Mouse (Mus musculus) liver, embryonic 13.5 days (tissue): ENCODE data around the gene Sdr39u1. TPM values are rescaled to one million over a fixed set of nuclear protein-coding genes. Genes with fewer than 3 reads are reported as not detected.

Experiments
- ATAC-seq: fragments of 200-750 bp; cut with Nextera tagmentation; 2 replicates; pipeline ENCODE4 v1.8.0; 2017; ENCODE audit warnings: low read depth, mild to moderate bottlenecking, moderate number of reproducible peaks, moderate library complexity
- DNase-seq: peaks from one replicate; pipeline ENCODE4 v3.0.0; 2022
- H3K27ac ChIP-seq: fragments of 300-500 bp; sonication (generic); 2 replicates; pipeline ENCODE4 v1.5.1; 2015; ENCODE audit warnings: moderate library complexity, mild to moderate bottlenecking, inconsistent platforms
- H3K27me3 ChIP-seq: fragments of 300-500 bp; sonication (generic); 2 replicates; pipeline ENCODE4 v1.6.1; 2015; ENCODE audit warnings: mild to moderate bottlenecking, inconsistent platforms
- H3K36me3 ChIP-seq: fragments of 300-500 bp; sonication (generic); 2 replicates; pipeline ENCODE4 v1.6.1; 2015; ENCODE audit warnings: mild to moderate bottlenecking, inconsistent platforms
- H3K4me1 ChIP-seq: fragments of 300-500 bp; sonication (generic); replicated peaks from 2 replicates; pipeline ENCODE4 v1.6.1; 2015; ENCODE audit warnings: inconsistent platforms
- H3K4me2 ChIP-seq: fragments of 300-500 bp; sonication (generic); 2 replicates; pipeline ENCODE4 v1.6.1; 2015; ENCODE audit warnings: inconsistent platforms, mild to moderate bottlenecking, moderate library complexity
- H3K4me3 ChIP-seq: fragments of 300-500 bp; sonication (generic); replicated peaks from 2 replicates; pipeline ENCODE4 v1.5.1; 2015; ENCODE audit warnings: mild to moderate bottlenecking, inconsistent platforms
- H3K9ac ChIP-seq: fragments of 300-500 bp; sonication (generic); 2 replicates; pipeline ENCODE4 v1.6.1; 2015; ENCODE audit warnings: mild to moderate bottlenecking, inconsistent platforms
- H3K9me3 ChIP-seq: fragments of 300-500 bp; sonication (generic); replicated peaks from 2 replicates; pipeline ENCODE4 v1.6.1; 2016; ENCODE audit warnings: inconsistent platforms
- WGBS: fragments of 180-500 bp; shearing (Covaris S2); methylation state at CpG from one replicate; pipeline ENCODE4 v1.1.7; 2015; ENCODE audit not compliant: insufficient replicate concordance; 5-methylcytosine and 5-hydroxymethylcytosine counted together
- polyA plus RNA-seq: library from polyadenylated mRNA; unstranded; fragments of >200 nt; fragmentation: Nextera tagmentation; extraction: Ambion mirVana; gene quantifications from 2 replicates; pipeline ENCODE4 v1.2.1, GENCODE M21; 2015

Gene Sdr39u1
- polyA plus RNA-seq, 1 experiment from 2014 or later = 14.1 TPM

GRCm38 (mm10) chr14:55918240-55919082 lies 18.4 kb upstream of the Sdr39u1 start:
- Histone ChIP-seq H3K27ac (no peak overlapping the region), H3K9ac (no peak overlapping the region), H3K27me3 (no peaks in the 10 kb centered on the region), H3K4me3 (no peak overlapping the region), H3K4me2 (no peak overlapping the region), H3K9me3 (no peaks in the 10 kb centered on the region), H3K36me3 (no peaks in the 10 kb centered on the region), H3K4me1 (peaks cover 24% of the 10 kb centered on the region)
- no peak for ATAC-seq
- peak; percentile 59 for DNase-seq
- 32% methylated on average over 14 of the region's 14 CpGs for WGBS

GRCm38 (mm10) chr14:55913406-55913805 lies 13.3 kb upstream of the Sdr39u1 start:
- DNase-seq (no peak), ATAC-seq (no peak)

GRCm38 (mm10) chr14:55905518-55905917 lies 5.4 kb upstream of the Sdr39u1 start:
- Histone ChIP-seq H3K9ac (no peak overlapping the region), H3K4me1 (peaks cover 10% of the 10 kb centered on the region), H3K4me3 (no peak overlapping the region), H3K27me3 (0 out of 2 replicates have a peak, but pooled peaks cover 3% of the 10 kb centered on the region), H3K36me3 (no peaks in the 10 kb centered on the region), H3K27ac (no peak overlapping the region), H3K9me3 (no peaks in the 10 kb centered on the region), H3K4me2 (no peak overlapping the region)
- ATAC-seq (no peak), DNase-seq (no peak)
- WGBS = 17% methylated on average over 1 of the region's 1 CpGs

More at GRCm38 (mm10) chr14:55913406-55913805, 13.3 kb upstream of the Sdr39u1 start:
- Histone ChIP-seq H3K9ac (no peak overlapping the region), H3K27me3 (no peaks in the 10 kb centered on the region), H3K9me3 (no peaks in the 10 kb centered on the region), H3K36me3 (no peaks in the 10 kb centered on the region), H3K4me1 (no peaks in the 10 kb centered on the region), H3K27ac (no peak overlapping the region), H3K4me3 (no peak overlapping the region), H3K4me2 (no peak overlapping the region)
- WGBS = 19% methylated on average over 4 of the region's 4 CpGs

- Histone ChIP-seq H3K9me3 (no peaks in the 10 kb centered on the region), H3K27ac (no peak overlapping the region), H3K27me3 (peaks cover 3% of the 10 kb centered on the region; the same call in 1 of the 2 replicates), H3K4me1 (peaks cover 28% of the 10 kb centered on the region), H3K4me2 (peak overlapping the region; percentile 81), H3K36me3 (peaks cover 30% of the 10 kb centered on the region), H3K9ac (peak overlapping the region; percentile 67; the same call in 1 of the 2 replicates), H3K4me3 (peak overlapping the region; percentile 56)
- ATAC-seq (no peak), DNase-seq (no peak)
- WGBS = 9% methylated on average over 12 of the region's 12 CpGs
Observed at GRCm38 (mm10) chr14:55900414-55900755, 292 bp upstream of the Sdr39u1 start.

DNA sequence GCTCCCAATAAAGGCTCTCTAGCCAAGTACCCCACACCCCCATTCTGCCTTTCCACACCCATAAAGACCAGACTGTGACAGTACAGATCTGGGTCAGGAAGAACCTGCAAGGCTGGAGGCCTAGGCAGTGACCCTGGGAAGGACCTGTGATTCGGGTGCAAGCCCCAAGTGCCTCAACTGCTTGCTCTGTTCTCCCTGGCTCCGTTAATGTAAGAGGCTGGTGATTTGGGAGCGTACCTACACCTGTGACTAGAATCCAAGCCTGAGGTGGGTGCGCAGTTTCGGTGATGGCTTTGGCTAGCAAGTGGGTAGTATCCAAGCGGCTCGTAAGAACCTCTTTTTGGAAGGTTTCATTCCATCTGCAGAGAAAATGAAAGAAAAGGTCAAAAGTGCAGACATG lies 1.1 kb downstream of the Sdr39u1 start:
- Histone ChIP-seq H3K27me3 (peaks cover 3% of the 10 kb centered on the region; the same call in 1 of the 2 replicates), H3K27ac (no peak overlapping the region), H3K9me3 (no peaks in the 10 kb centered on the region), H3K36me3 (peaks cover 44% of the 10 kb centered on the region), H3K4me3 (no peak overlapping the region), H3K9ac (0 out of 2 replicates have a peak overlapping the region, but pooled peaks have one; percentile 67), H3K4me2 (peak overlapping the region; percentile 81; the same call in 1 of the 2 replicates), H3K4me1 (peaks cover 28% of the 10 kb centered on the region)
- DNase-seq (no peak), ATAC-seq (no peak; the same call in 1 of the 2 replicates)
- WGBS = 82% methylated on average over 7 of the region's 7 CpGs

DNA sequence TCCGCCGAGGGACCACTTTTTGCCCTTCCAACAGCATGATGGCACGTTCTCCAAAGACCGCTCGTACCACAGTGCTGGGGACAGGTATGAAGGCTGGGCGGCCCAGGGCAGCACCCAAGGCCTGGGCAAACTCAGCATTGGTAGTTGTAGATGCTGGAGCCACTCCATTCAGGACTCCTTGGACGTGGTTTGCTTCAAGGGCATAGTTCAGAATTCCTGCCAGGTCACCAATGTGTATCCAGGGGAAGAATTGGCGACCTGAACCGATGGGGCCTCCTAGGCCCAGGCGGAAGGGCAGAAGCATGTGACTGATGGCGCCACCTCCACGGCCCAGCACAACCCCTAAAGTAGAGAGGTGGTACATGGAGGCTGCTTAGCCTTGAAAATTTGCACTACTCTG lies 2.4 kb downstream of the Sdr39u1 start:
- peaks cover 28% of the 10 kb centered on the region for H3K4me1 ChIP-seq
- H3K4me2 ChIP-seq = no peak overlapping the region
- 82% methylated on average over 12 of the region's 12 CpGs for WGBS
- no peak for DNase-seq
- no peak overlapping the region for H3K4me3 ChIP-seq
- ATAC-seq = no peak
- H3K36me3 ChIP-seq = peaks cover 52% of the 10 kb centered on the region
- no peaks in the 10 kb centered on the region for H3K9me3 ChIP-seq
- H3K9ac ChIP-seq = no peak overlapping the region
- H3K27me3 ChIP-seq = peaks cover 3% of the 10 kb centered on the region; the same call in 1 of the 2 replicates
- no peak overlapping the region for H3K27ac ChIP-seq

DNA sequence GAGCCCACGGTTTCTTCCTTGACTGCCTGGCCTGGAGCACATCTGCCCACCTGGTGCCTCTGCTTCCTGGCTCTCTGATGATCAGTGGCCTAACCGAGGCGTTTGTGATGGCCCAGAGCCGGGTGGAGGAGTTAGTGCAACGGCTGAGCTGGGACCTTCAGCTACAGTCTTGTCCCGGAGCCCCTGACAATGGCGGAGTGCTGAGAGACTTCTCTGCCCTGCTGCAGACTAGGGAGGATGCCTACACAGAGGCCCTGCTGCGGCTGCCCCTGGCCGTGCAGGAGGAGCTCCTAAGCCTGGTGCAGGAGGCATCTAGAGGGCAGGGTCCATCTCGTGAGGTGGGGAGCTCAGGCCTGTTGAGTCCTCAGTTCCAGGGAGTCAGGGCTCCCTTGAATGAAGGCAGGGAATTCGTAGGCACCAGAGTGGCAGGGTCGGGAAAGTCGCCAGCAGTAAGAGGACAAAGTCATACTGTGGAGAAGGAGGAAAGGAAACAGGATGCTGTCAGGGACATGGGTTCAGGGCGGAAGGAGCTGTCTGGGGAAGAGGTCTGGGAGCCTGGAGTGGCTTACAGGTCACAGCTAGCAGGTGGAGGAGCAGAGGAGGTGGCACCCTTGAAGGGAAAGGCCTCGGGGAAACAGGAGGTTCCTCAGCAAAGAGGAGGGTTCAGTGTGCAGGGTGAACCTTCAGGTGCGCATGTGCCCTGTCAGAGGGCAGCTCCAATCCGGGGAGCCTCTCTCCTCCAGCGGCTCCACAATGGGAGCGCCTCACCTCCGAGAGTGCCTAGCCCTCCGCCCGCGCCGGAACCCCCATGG lies 13.3 kb downstream of the Sdr39u1 start:
- no peak for ATAC-seq
- H3K27ac ChIP-seq = peak overlapping the region; percentile 90

GRCm38 (mm10) chr14:55885791-55886271 lies 14.3 kb downstream of the Sdr39u1 start:
- Histone ChIP-seq H3K4me2 (peak overlapping the region; percentile 80), H3K4me3 (peak overlapping the region; percentile 76), H3K9me3 (no peaks in the 10 kb centered on the region), H3K9ac (peak overlapping the region; percentile 89), H3K27me3 (no peaks in the 10 kb centered on the region), H3K36me3 (peaks cover 44% of the 10 kb centered on the region), H3K27ac (peak overlapping the region; percentile 90), H3K4me1 (peaks cover 59% of the 10 kb centered on the region)
- DNase-seq (peak; percentile 43), ATAC-seq (no peak)
- WGBS = 4% methylated on average over 16 of the region's 16 CpGs

More for the DNA sequence above, 13.3 kb downstream of the Sdr39u1 start:
- Histone ChIP-seq H3K27me3 (no peaks in the 10 kb centered on the region), H3K36me3 (peaks cover 51% of the 10 kb centered on the region), H3K4me3 (peak overlapping the region; percentile 76), H3K9me3 (no peaks in the 10 kb centered on the region), H3K4me1 (peaks cover 52% of the 10 kb centered on the region), H3K4me2 (peak overlapping the region; percentile 80), H3K9ac (peak overlapping the region; percentile 89; the same call in 1 of the 2 replicates)
- 82% methylated on average over 24 of the region's 24 CpGs for WGBS
- no peak for DNase-seq

- peaks cover 60% of the 10 kb centered on the region for H3K4me1 ChIP-seq
- H3K36me3 ChIP-seq = peaks cover 39% of the 10 kb centered on the region
- H3K9me3 ChIP-seq = no peaks in the 10 kb centered on the region
- H3K27ac ChIP-seq = peak overlapping the region; percentile 90
- WGBS = under 1% methylated on average over 22 of the region's 30 CpGs
- H3K9ac ChIP-seq = peak overlapping the region; percentile 89
- H3K4me2 ChIP-seq = peak overlapping the region; percentile 80
- peak overlapping the region; percentile 76 for H3K4me3 ChIP-seq
- ATAC-seq (peak; percentile 29), DNase-seq (peak; percentile 28)
- no peaks in the 10 kb centered on the region for H3K27me3 ChIP-seq
Observed at GRCm38 (mm10) chr14:55885114-55885790, 14.8 kb downstream of the Sdr39u1 start.

- Histone ChIP-seq H3K4me3 (peak within 1 kb of the TSS; percentile 76), H3K4me1 (peaks cover 60% of the 10 kb centered on the region), H3K27me3 (no peaks in the 10 kb centered on the region), H3K27ac (peak within 1 kb of the TSS; percentile 90), H3K36me3 (peaks cover 34% of the 10 kb centered on the region), H3K4me2 (peak within 1 kb of the TSS; percentile 80), H3K9me3 (no peaks in the 10 kb centered on the region), H3K9ac (peak within 1 kb of the TSS; percentile 89)
- WGBS = under 1% methylated on average over 30 of the region's 30 CpGs
- ATAC-seq (peak; percentile 90), DNase-seq (peak; percentile 89)
Observed at GRCm38 (mm10) chr14:55884713-55885113, 15.4 kb downstream of the Sdr39u1 start, which contains the start of gene Khnyn. Gene Khnyn (plus strand): TSS chr14:55884947.
